Mouse (Mus musculus): ENCODE measurements at regions not wholly inside any gene's neighbourhood (a gene's known extent, or its start where the extent isn't known, plus 50 kb on each side); places are given as distances from the start of the nearest gene placed in this dataset.

GRCm38 (mm10) chr6:100432688-100433533 lies 145.6 kb upstream of the Rybp start:
- intact Hi-C loops (cut with DNase I), result no loop called here
- DNase-seq (ENCODE audit: extremely low spot score in 1 of 2, low spot score in 2 of 2), result no peak

- intact Hi-C loops (cut with DNase I), result no loop called here
- no peak for DNase-seq (ENCODE audit: extremely low spot score in 1 of 2, low spot score in 2 of 2)
Observed at GRCm38 (mm10) chr6:100430286-100430685, 143.0 kb upstream of the Rybp start.

- no peak for DNase-seq (ENCODE audit: extremely low spot score in 1 of 2, low spot score in 2 of 2)
- intact Hi-C loops (cut with DNase I), result no loop called here
Observed at GRCm38 (mm10) chr6:100429511-100429910, 142.2 kb upstream of the Rybp start.

- intact Hi-C loops (cut with DNase I), result no loop called here
- no peak for DNase-seq (ENCODE audit: extremely low spot score in 1 of 2, low spot score in 2 of 2)
Observed at GRCm38 (mm10) chr6:100428759-100429158, 141.5 kb upstream of the Rybp start.

- no peak for DNase-seq (ENCODE audit: extremely low spot score in 1 of 2, low spot score in 2 of 2)
- intact Hi-C loops (cut with DNase I), result no loop called here
Observed at GRCm38 (mm10) chr6:100425551-100425950, 138.3 kb upstream of the Rybp start.

- DNase-seq (ENCODE audit: extremely low spot score in 1 of 2, low spot score in 2 of 2), result no peak
- intact Hi-C loops (cut with DNase I), result no loop called here
Observed at GRCm38 (mm10) chr6:100424788-100425403, 137.6 kb upstream of the Rybp start.

- intact Hi-C loops (cut with DNase I), result no loop called here
- DNase-seq (ENCODE audit: extremely low spot score in 1 of 2, low spot score in 2 of 2), result no peak
Observed at GRCm38 (mm10) chr6:100424181-100424580, 136.9 kb upstream of the Rybp start.

- intact Hi-C loops (cut with DNase I), result no loop called here
- DNase-seq (ENCODE audit: extremely low spot score in 1 of 2, low spot score in 2 of 2), result no peak
Observed at GRCm38 (mm10) chr6:100423636-100424035, 136.4 kb upstream of the Rybp start.

GRCm38 (mm10) chr6:100422603-100423002 lies 135.3 kb upstream of the Rybp start:
- intact Hi-C loops (cut with DNase I), result no loop called here
- DNase-seq (ENCODE audit: extremely low spot score in 1 of 2, low spot score in 2 of 2), result no peak

- DNase-seq (ENCODE audit: extremely low spot score in 1 of 2, low spot score in 2 of 2), result no peak
- intact Hi-C loops (cut with DNase I), result no loop called here
Observed at GRCm38 (mm10) chr6:100421706-100422578, 134.7 kb upstream of the Rybp start.

GRCm38 (mm10) chr6:100420602-100421001 lies 133.3 kb upstream of the Rybp start:
- intact Hi-C loops (cut with DNase I), result no loop called here
- no peak for DNase-seq (ENCODE audit: extremely low spot score in 1 of 2, low spot score in 2 of 2)

GRCm38 (mm10) chr6:100419782-100420540 lies 132.7 kb upstream of the Rybp start:
- no peak for DNase-seq (ENCODE audit: extremely low spot score in 1 of 2, low spot score in 2 of 2)
- intact Hi-C loops (cut with DNase I), result no loop called here

- DNase-seq (ENCODE audit: extremely low spot score in 1 of 2, low spot score in 2 of 2), result no peak
- intact Hi-C loops (cut with DNase I), result no loop called here
Observed at GRCm38 (mm10) chr6:100416046-100416445, 128.8 kb upstream of the Rybp start.

- DNase-seq (ENCODE audit: extremely low spot score in 1 of 2, low spot score in 2 of 2), result peak in 1 of 2 experiments; percentile 53
- intact Hi-C loops (cut with DNase I), result no loop called here
Observed at GRCm38 (mm10) chr6:100415514-100415913, 128.2 kb upstream of the Rybp start.

GRCm38 (mm10) chr6:100414836-100415235 lies 127.6 kb upstream of the Rybp start:
- no peak for DNase-seq (ENCODE audit: extremely low spot score in 1 of 2, low spot score in 2 of 2)
- intact Hi-C loops (cut with DNase I), result no loop called here

GRCm38 (mm10) chr6:100412486-100412885 lies 125.2 kb upstream of the Rybp start:
- intact Hi-C loops (cut with DNase I), result no loop called here
- no peak for DNase-seq (ENCODE audit: extremely low spot score in 1 of 2, low spot score in 2 of 2)

GRCm38 (mm10) chr6:100411968-100412367 lies 124.7 kb upstream of the Rybp start:
- DNase-seq (ENCODE audit: extremely low spot score in 1 of 2, low spot score in 2 of 2), result no peak
- intact Hi-C loops (cut with DNase I), result no loop called here

GRCm38 (mm10) chr6:100410067-100410631 lies 122.9 kb upstream of the Rybp start:
- intact Hi-C loops (cut with DNase I), result no loop called here
- DNase-seq (ENCODE audit: extremely low spot score in 1 of 2, low spot score in 2 of 2), result no peak

GRCm38 (mm10) chr6:100408826-100409225 lies 121.5 kb upstream of the Rybp start:
- DNase-seq (ENCODE audit: extremely low spot score in 1 of 2, low spot score in 2 of 2), result no peak
- intact Hi-C loops (cut with DNase I), result no loop called here
